In genomic region chr10:62919925-62920765, GRCm38 (mm10) we compare ENCODE assay signal across 8 mouse cellular contexts. TPM values are rescaled to one million over a fixed set of nuclear protein-coding genes. Genes with fewer than 3 reads are reported as not detected.
DNase-seq lines count a peak whose midpoint lies in the region; ATAC-seq lines count a peak whose summit lies in the region.

Slc25a16 (plus strand) TSS chr10:62920633.

- peak within 1 kb of the TSS; percentile 96 for H3K9ac ChIP-seq in kidney, embryonic 15.5 days

- H3K4me2 ChIP-seq in kidney, embryonic 15.5 days, result peak within 1 kb of the TSS; percentile 90

- peaks cover 7% of the 10 kb centered on the region for H3K4me1 ChIP-seq in heart, embryonic 10.5 days
- H3K4me1 ChIP-seq in kidney, embryonic 15.5 days, result peaks cover 16% of the 10 kb centered on the region

- H3K36me3 ChIP-seq in heart, embryonic 10.5 days, result no peaks in the 10 kb centered on the region
- H3K36me3 ChIP-seq in kidney, embryonic 15.5 days, result no peaks in the 10 kb centered on the region

- H3K4me3 ChIP-seq in heart, embryonic 10.5 days, result peak within 1 kb of the TSS; percentile 100
- H3K4me3 ChIP-seq in kidney, embryonic 15.5 days (replicated peaks), result peak within 1 kb of the TSS; percentile 100

- no peaks in the 10 kb centered on the region for H3K9me3 ChIP-seq in heart, embryonic 10.5 days
- no peaks in the 10 kb centered on the region for H3K9me3 ChIP-seq in kidney, embryonic 15.5 days (replicated peaks)

- H3K27ac ChIP-seq in heart, embryonic 10.5 days, result peak within 1 kb of the TSS; percentile 97
- H3K27ac ChIP-seq in kidney, embryonic 15.5 days, result peak within 1 kb of the TSS; percentile 91

- H3K27me3 ChIP-seq in heart, embryonic 10.5 days (ENCODE audit: insufficient read depth, poor library complexity, severe bottlenecking), result no peaks in the 10 kb centered on the region
- H3K27me3 ChIP-seq in kidney, embryonic 15.5 days, result no peaks in the 10 kb centered on the region

- WGBS in heart, embryonic 10.5 days, result 3% methylated on average over 50 of the region's 50 CpGs
- WGBS in kidney, embryonic 15.5 days, result 4% methylated on average over 50 of the region's 50 CpGs

- ATAC-seq in erythroblast, adult 5-6 weeks (replicated peaks; ENCODE audit: low FRiP score, poor library complexity, severe bottlenecking), result peak; percentile 97
- peak; percentile 99 for ATAC-seq in kidney, embryonic 15.5 days (replicated peaks; ENCODE audit: low FRiP score)
- ATAC-seq in monocyte, adult 5-6 weeks (replicated peaks; ENCODE audit: insufficient number of reproducible peaks, low FRiP score, low TSS enrichment, poor library complexity, severe bottlenecking), result peak; percentile 94

- peak; percentile 94 to 96 for DNase-seq in B cell, adult 2 months
- peak; percentile 94 for DNase-seq in brain, adult 2 months (ENCODE audit: low read depth, low spot score)
- peak; percentile 95 for DNase-seq in heart, embryonic 10.5 days (ENCODE audit: low spot score)
- peak; percentile 89 for DNase-seq in liver
- DNase-seq in spleen, postnatal 4 days (ENCODE audit: low spot score in 2 of 2), result peak; percentile 87 to 95

RNA-seq across cellular contexts. Expression of gene Slc25a16, which starts in this region (rescaled TPM):
- 3.3 and 6.7 TPM in 2 replicates for total RNA-seq in erythroblast, adult 5-6 weeks (2015; ENCODE audit: low replicate concordance)
- 8.2 and 9.3 TPM in 2 replicates for total RNA-seq in erythroblast, adult 5-6 weeks (2017; ENCODE audit: low replicate concordance)
- polyA plus RNA-seq in heart, embryonic 10.5 days (2016; fragmentation: Nextera tagmentation; extraction: Ambion mirVana), result 11.6 and 12.6 TPM in 2 replicates
- polyA plus RNA-seq in kidney, embryonic 15.5 days (2015; fragmentation: Nextera tagmentation; extraction: Ambion mirVana), result 15.0 and 15.8 TPM in 2 replicates
- 19.2 to 25.3 TPM (median 20.8 TPM) in 3 replicates for total RNA-seq in monocyte, adult 5-6 weeks (2017)

Comparison
In these comparisons a context has a peak if more than half of its experiments do, and no peak if none do; other contexts are left out.
1. Peak in every context shown above with its lines: DNase-seq, ATAC-seq, H3K4me3 ChIP-seq and H3K27ac ChIP-seq.